Mouse (Mus musculus) kidney, postnatal 25 days (tissue): ENCODE measurements around the gene Cacna1c.

ENCODE experiments used
- DNase-seq, 2 experiments: peaks; one replicate each; pipeline ENCODE4 v3.0.0; 2021; ENCODE audit warnings: mixed read lengths in 2 of 2

Gene Cacna1c

DNA sequence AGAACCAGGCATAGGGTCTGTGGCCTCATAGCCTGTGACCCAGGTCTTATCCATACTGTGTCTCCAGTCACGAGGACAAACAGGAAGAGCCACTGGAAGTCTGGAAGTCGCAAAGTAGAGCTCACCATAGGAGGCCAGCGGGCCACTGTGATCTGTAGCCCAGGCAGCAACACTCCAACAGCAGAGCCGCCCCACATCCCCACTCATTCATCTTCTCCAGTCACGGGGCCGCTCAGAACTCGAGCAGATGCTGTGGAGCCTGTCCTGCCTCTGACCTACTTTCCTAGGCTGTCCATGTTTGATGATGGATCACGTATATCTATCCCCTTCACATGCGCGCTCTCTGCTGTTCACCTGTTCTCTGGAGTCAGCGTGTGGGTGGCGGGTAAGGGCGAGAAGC, 246.0 kb downstream of the Cacna1c start:
- no peak for DNase-seq

DNA sequence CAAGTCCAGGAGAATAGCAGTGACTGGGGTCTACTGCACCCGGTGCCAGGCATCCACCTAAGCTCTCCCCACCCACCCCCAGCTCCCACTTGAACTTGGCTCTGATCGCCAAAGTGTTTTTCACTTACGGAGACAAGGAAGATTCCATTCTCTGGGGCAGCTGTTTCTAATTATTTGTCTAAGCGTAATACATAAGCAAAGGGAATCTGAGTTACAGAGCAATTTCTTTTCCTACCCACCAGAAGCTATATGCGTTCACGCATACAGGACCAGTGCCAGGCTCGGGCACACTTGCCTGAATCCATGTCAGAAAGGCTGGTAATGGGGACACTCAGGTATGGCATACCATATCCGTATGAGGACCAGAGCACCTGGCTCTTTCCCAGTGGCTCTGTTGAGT, 248.9 kb downstream of the Cacna1c start:
- DNase-seq = no peak

DNA sequence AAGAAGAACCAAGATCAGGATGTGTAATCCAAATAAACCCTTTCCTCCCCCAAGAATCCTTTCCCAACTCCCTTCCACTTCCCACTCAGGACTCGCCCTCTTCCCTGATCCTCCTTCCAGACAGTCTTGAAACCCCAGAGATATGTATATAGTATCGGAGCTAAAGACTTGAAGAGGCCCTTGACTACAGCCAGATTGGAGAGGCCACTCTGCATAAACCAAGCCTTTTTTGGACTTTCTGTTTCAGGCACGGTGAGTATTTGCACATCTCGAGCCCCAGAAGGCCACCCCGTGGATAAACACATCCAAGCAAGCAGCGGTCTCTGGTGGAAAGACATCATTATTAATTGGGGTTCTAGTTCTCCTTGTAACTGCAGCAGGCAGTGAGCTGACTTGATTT, 249.6 kb downstream of the Cacna1c start:
- DNase-seq = no peak

DNA sequence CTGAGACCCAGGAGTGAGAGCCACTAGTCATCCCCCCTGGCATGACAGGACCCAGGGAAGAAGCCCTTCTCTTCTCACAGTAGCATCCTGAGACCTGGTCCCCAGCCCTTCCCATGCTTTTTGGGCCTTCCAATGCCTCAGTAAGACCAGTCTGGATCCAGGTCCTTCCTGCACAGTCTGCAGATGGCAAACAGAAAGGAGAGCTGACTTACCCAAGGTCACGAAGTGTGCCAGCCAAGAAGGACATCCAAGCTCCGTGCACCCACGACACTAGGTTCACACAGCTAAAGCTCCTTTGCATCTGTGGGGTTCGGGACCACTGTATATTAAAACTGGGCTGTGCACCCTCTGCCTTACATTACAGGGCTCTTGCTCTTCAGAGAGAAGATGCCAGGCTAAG, 252.1 kb downstream of the Cacna1c start:
- no peak for DNase-seq

DNA sequence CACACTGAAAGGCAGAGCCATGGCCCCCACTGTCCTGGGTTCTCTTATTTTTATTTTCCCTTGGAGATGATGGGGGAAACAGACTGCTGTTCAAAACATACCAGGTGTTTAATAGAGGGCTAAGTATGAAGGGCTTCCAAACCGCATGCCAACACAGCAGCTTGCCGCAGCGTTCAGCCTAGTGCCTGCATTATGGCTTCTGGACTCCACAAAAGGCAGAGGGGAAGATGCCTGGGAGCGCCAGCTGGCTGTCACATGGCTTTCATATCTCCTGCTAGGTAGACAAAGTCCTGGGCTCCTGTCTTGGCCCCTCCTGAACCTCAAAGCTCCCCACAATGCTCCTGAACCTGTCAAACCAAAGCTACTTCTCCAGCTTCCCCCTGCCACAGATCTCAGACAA, 254.4 kb downstream of the Cacna1c start:
- DNase-seq = no peak

DNA sequence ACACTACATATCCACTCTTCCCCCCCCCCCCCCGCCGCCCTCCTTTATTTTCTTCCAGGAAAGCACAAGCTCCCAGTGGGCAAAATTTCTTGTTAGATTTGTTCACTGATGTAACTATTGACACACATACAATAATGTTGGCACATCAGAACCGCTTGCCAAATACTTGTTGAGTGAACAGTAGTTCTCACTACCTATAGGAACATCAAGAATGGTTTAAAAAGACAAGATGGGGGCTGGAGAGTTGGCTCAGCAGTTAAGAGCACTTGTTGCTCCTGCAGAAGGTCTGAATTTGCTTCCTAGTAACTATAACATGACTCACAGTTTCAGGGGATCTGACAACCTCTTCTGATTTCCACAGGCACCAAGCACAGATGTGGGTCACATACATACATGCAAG, 255.2 kb downstream of the Cacna1c start:
- no peak for DNase-seq

DNA sequence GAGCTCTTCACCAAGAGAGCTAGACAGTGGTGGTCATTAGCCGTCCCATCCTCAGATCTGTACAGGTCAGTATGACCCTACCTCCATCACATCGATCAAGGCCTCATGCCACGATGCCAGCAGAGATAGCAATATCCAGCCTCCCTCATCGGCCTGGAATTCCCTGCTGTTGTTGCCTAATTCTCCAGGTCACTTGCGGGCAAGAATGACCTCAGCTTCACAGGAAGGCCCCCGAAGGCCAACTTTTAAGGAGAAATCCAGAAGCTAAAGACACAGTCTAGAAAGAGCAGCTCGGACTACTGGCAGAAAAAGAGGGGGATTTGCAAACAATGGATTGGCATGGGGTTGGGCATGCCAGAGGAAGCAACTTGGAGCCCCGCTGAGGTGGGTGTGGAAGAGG, 256.6 kb downstream of the Cacna1c start:
- no peak for DNase-seq

DNA sequence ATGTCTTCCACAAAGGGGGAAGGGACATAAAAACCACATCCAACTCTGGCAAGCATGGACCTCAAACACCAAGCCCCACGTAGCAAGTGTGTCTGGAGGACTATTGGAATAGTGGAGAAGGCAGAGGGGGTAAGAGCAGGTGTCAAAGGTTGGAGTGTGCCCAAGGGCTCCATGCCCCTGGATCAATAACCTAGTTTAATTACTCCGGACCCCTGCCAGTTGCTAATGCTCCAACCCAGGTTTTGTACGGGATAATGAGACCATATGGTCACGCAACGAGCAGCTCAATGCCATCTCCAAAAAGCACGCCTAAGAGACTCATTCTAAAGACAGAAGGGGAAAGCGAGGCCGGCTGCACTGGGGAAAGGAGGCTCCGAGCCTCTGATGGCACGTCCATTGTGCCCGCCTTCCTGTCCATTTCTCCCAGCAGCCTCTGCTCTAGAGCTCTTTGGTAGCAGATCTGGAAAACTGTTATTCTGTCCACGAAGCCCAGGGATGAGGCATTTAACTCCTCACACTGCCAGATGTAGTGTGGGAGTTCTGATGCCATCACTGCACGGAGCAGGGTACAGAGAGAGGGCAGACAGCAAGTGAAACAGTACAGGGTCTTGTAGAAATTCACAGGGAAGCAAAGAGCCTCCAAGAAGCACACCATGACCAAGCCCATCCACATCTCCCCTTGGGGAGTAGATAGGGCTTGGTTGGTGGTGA, 257.7 kb downstream of the Cacna1c start:
- no peak for DNase-seq

DNA sequence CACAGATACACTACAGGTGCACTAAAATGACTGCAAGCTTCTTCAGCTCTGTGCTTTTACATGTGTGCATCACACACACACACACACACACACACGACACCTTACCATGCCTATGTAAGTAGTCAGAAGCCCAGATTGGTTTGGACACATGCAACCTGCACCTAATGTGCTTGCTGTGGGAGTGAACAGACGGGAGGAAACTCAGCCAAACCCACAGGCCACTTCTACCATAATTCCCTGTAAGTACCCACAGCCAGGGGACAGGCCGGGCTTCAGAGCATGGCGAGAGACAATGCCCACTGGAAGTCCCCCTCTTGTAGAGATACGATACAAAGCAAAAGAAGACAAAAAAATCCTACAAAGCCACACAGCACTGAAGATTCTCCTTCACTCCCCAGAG, 258.7 kb downstream of the Cacna1c start:
- DNase-seq = no peak

DNA sequence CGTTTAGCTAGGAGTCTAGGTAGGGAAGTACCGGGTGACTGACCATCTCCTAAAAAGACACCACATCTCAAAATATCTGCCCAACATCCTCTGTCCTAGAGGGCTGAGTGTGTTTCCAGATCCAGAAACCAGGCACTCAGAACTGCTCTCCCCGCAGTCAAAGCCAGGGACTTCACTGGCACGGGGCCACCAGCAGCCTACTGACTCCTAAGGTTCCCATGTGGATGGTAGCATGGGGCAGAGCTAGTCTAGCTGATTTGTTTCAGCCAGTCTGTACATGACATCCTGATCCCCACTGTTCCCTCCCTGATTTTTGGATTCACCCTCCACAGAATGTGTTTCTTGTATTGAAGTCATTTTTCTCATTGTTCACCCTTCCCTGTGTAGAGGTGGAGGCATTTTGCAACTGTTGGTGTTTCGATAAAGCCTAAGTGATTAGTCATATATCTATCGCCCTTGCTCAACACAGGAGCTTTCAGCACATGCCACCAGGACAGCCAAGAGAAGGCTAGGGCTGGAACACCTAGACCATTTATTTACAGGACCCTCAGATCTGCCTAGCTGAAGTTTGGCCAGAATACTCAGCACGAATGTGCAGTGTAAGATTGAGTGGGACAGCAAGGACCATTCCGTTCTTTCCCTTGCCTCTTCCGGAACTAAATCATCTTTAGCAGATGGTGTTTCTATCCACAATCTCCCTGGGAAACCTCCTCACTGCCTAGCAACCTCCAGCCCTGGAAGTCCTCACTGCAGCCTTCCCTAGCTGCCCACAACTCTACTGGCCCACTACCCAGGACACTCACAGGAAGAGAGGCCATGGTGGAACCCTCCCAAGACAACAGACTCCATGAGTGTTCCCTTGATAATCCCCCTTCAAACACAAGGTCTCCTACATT, 260.4 kb downstream of the Cacna1c start:
- DNase-seq = no peak

DNA sequence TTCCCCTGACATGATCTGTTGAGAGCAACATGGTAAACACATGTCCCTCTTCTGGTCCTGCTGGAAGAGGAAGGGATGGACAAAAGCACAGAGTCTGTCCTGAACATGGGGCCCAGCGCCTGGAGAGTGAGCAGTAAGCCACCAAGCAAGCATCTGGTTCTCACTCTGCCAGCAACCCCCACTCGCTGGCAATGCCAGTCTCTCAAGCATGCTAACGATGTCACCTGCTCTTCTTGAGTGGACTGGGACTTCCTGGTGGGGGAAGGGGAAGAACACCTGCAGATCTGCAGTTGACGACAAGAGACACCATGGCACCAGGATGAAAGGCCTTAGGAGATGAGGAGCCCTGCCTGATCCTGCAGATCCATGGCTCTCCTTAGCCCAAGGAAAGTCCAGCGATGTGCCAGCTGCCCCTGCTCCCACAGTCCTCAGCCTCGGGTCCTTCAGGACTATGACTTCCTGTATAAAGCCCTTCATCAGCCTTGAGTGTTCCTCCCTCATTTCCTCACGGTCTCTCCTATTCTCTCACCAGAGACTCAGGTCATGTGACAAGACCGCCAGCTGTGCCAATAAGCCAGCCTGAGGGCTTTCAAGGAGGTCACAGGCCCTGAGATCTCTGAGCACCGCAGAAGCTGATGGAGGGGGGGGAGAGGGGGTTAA, 261.8 kb downstream of the Cacna1c start:
- DNase-seq = no peak

DNA sequence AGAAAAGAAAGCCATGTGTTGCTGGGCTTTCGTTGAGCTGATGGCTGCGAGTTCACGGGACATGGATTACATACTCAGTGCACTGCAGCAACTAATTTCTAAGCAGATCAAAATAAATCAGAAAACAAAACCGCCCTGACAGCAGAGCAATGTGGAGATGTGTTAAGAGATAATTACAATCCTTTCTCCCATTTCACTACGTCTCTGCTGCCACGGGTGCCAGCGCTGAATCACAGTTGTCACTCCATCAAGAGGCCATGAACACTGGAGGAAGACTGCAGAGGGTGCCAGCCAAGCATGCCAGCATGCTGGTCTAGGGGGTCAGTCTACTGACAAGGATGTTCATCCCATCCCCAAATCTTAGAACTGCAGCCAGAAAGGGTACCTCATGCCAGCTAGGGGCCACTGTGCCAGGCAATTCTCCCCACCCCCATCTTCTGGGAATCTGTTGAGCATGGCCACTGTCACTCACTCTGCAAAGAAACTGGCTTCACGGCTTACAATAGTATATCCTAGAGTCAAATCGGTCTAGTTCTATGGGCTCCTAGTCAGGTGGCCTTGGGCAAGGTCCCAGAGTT, 263.1 kb downstream of the Cacna1c start:
- no peak for DNase-seq

DNA sequence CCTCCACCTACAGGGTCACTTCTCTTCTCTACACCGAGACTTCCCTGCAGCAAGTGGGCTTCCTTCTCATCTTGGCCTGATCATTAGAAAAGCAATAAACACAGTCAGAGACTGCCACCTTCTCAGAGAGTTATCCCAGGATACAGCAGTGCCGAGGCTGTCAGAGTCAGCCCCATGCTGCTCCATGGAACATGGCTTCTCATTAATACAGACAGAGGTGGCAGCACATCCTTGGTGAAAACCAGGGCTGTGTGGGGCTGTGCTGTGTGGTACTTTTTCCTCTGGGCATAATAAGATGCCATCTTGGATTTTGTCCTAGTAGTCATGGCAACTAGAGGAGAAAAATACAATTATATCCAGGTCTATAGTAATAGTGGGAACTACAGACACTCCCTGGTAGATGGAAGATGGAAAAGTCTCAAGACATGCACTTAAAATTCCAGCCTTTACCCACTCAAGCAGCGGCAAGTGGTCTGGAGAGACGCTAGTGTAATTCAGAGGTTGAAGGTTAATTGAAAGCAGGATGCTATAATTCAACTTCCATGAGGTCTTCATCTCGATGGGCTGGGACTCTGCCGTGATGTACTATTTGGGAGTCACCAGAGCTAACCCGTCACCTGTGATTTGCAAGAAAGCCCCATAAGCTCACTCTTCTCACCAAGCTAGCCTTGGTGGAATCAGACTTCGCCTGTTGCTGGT, 264.1 kb downstream of the Cacna1c start:
- no peak for DNase-seq

DNA sequence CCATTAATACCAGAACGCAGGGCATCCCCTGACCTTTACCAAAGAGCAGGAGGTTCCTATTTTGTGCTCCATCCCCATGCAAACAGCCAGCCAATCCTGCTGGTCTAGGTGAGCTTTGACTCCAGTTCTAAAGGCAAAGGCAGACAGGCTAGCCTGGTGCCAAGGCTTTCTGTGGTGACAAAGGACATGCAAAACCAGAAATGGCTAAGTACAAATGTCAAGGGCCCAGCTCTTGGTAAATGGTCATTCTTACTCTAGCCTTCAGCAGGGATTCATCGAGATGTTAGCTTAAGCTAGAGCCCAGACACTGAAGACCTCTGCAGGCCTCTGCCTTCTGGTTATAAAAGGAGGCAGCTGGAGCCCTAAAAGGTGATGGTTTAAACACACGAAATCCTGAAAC, 269.5 kb downstream of the Cacna1c start:
- no peak for DNase-seq

DNA sequence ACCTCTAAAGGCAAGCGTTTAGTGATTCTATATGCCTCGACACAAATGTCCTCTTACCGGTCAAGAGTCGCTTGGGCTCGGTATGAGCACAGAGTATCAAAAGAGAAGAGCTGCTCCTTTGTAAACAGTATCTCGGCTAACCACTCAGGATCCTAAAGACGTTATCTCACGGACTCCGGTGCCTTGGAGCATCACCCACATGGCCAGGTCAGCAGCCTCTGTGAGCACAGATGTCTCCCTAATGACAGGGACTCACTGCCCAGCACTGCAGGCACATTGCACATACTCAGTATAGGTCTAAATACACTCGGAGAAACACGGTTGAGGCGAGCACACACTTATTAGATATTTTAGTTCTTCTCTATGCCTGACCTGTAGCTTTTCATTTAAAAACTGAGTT, 271.8 kb downstream of the Cacna1c start:
- no peak for DNase-seq

DNA sequence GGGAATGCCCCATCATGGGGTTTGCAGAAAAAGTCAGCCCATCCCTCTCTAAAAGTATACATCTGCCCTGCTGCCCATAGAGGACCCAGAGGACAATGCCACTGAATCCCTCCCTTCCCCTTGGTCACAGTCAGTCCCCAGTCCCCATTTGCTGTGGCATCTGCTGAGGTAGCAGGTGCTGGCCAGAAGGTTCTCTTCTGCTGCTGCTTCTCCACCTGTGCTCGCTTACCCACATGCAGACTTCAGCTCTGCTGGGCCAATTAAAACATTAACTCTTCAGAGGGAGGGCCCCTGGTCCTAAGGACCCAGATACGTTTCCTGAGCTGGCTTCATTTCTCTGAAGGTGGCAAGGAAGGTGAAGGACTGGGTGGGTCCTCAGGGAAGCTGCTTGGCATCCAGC, 272.3 kb downstream of the Cacna1c start:
- DNase-seq = no peak

DNA sequence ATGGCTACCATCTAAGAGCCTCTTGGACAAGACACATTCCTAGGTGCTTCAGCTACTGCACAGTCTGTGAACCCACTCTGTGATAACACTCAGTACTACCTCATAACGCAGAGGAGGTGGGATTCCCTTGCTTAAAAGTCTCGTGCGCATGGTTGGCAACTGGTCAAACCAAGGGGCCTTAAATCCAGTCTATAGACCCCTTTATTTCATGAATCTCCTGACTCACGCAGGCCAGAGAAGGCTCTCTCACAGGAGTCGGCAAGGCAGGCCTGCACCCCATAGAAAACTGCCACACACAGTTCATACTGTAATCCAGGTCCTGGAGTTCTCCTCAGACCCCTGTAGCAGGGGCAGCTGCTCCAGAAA, 273.0 kb downstream of the Cacna1c start:
- no peak for DNase-seq

DNA sequence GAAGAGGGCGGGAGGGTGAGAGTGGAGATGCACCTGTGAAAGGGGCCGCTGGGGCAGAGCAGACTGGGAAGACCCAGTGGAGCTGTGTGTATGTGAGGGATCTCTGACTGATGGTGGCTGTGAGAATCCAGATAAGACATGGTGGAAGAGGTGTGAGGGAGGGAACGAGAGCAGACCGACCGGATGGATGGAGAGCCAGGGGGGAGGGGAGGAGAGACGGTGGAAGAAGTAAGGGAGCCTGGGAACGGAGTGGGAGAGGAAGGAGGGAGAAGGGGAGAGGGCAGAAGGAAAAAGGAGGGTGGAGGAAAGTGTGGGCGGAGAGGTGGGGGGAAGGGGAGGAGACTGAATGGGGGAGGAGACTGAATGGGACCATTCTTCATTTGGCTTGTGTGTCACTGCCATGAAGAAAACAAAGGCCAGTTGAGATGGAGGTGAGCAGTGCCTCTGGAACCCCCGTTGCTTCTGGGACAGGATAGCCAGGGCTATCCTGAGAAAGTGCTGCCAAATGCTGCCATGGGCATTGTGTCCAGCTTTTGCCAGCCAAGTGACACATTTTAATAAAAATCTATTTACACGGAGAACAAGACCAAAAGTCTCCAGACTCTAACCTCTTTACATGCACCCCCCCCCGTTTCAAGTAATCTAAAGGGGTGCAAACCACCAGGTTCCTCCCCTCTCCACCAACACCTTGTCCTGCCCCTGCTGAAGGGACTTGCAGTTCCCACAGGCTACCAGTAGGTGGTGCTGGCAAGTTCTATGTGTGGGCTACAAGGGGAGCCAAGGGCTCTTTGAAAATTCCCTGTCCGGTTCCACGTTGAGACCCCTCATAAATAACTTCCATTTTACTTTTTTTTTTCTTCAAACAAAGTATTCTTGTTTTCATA, 273.6 kb downstream of the Cacna1c start:
- peak; percentile 72 to 84 for DNase-seq

DNA sequence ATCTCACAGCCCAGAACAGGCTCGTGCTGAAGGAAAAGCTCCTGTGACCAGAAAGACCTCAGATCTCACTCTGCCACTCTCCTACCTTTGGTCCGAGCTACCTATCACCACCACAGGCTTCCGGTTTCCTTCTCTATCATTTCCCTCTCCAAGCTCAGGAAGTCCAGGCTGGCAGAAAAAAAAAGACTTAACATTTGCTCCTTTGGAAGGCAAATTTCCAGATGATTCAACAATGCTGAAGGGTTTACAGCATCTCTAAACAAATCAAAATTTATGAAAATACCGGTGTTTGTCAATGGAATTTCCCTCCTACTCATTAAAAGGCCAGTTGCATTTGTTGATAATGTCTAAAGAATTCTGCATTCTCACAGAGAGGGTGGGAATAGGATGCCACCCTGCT, 288.0 kb downstream of the Cacna1c start:
- no peak for DNase-seq

DNA sequence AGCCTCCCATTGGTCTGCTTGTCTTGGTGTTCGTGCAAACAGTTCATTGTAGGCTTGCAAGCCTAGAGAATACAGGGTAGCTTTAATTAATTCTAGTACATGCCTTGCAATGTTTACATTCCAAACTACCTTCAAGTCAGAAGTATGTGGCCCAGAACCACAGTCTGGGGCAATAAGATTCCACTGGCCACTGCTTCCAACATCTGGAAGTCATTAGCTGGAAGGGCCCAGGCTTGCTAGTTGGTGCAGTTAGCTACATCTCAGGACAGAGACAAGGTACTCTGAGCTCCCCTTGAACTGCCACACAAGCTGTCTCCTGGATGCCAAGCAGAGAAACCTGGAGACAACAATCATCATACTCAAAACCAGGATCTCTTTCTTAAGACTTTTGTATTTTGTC, 288.5 kb downstream of the Cacna1c start:
- no peak for DNase-seq

DNA sequence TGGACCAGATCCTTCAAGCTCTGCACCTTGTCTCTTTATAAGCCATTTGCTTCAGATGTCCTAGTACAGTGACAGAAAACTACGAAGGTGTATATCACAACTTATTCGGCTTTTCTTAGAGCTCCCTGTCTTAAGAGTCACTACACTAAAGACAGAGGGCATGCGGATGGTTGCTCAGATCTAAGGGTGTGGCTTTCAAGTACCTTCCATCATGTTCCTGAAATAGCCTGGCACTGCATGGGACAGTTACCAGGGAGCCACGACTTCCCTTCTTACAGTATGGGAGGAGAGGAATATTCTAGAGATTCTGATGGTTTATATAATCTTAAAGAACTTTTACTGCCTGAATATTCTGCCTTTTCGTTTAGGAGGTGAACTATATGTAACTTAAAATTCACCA, 289.3 kb downstream of the Cacna1c start:
- DNase-seq = no peak

DNA sequence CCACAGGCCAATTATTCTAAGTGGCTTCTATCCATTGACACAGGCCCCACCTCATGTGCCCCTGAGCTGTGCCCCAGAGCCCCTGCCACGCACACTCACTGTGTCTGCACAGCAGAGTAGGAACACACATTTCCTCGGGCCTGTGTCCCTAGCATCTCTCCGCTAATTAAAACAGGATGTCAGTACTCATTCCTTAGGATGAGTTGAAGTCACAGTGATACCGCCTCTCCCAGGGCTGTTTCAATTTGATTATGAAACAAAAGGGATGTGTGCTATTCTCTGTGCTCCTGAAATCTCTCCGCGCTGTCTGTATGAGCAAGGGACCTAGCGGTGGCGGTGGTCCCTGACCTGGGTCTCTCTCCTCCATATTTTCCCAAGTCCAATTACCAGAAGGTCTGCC, 296.5 kb downstream of the Cacna1c start:
- peak in 1 of 2 experiments; percentile 21 for DNase-seq
